Mouse (Mus musculus): ENCODE results near the gene Kifc1.

Gene Kifc1

DNA sequence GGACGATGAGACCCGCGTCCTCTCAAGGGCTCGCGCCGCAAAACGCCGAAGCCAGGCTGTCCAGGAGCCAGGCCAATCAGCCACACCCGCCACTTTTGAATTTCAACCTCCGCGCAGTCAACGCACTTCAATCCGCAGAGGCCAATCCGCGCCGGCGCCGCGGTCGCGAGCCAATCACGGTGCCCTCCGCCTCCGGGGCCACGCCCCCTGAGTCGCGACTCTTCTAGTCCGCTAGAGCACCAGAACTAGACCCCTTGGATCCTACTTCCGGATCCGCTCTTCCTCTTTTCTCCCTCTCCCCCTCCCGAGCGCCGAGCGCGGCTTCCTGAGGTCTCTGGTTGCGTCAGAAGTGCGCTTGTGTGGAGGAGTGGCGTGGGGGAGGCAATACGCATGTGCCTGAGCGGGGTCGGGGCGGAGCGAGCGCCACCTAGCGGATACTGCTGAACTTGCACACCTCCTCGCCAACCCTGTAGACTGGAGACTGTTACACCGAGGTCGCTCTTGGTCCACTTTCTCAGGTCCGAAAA, at the start of gene Kifc1:
Kifc1 (minus strand) TSS at position 129 of the 527 bp plus-strand sequence.
- peak; percentile 99 for DNase-seq (ENCODE audit: low read depth, low spot score)

DNA sequence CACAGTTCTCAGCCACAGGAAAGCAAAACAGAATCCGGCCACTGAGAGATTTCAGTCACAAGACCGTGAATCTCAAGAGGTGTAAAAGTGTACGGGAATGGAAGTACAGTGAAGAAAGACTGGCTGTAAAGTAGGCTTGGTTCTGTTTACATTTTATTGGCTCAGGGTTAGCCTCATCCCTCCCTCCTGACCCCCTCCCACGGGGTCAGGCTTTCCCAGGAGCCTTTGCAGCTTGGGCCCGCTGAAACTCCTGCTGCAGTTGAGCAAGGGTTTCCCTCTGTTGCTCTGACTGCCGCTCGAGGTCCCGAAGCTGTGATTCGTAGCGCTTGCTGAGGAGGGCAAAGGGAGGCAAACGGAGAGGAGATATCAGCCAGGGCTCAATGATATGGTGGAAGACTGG, 48.3 kb upstream of the Kifc1 start:
- DNase-seq (ENCODE audit: low read depth, low spot score): no peak

GRCm38 (mm10) chr17:33936993-33937392, 46.5 kb upstream of the Kifc1 start:
- DNase-seq (ENCODE audit: low read depth, low spot score): no peak

DNA sequence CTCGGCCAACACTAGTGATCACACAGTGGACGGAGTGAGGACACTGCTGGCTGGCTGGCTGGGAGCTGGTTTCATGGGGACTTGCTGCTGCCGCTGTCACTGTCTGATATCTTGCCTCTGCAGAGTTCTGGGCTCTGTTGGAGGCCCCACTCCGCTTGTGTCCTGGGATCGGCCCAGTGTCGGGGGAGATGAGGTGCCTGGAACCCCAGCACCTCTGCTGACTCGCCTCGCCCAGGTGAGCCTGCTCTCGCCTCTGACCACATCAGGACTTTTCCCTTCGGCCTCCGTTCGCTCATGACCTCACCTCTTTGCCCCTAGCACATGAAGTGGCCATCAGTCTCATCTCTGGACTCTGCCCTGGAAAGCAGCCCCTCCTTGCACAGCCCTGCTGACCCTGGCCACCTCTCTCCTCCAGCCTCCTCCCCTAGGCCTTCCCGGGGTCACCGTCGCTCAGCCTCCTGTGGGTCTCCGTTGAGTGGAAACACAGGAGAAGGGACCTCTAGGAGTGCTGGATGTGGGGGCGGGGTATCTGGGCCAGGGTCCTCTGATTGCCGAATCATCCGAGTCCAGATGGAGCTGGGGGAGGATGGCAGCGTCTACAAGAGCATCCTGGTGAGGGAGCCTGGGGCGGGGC, 45.1 kb upstream of the Kifc1 start:
- no peak for DNase-seq (ENCODE audit: low read depth, low spot score)

DNA sequence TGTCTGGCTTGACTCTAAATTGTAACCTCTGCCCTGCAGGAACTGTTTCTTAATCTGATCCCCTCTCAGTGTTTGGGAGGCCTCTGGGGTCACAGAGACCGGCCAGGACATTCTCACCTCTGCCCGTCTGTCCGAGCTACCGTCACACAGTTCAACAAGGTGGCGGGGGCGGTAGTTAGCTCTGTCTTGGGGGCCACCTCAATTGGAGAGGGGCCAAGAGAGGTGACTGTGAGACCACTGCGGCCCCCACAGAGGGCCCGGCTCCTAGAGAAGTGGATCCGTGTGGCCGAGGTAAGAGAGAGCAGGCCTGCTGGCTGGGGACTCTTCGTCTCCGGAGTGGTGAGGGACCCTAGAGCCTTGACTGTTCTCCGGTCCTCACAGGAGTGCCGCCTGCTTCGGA, 42.5 kb upstream of the Kifc1 start:
- DNase-seq (ENCODE audit: low read depth, low spot score): no peak

GRCm38 (mm10) chr17:33932448-33932847, 42.0 kb upstream of the Kifc1 start:
- no peak for DNase-seq (ENCODE audit: low read depth, low spot score)

GRCm38 (mm10) chr17:33931947-33932346, 41.5 kb upstream of the Kifc1 start:
- no peak for DNase-seq (ENCODE audit: low read depth, low spot score)

DNA sequence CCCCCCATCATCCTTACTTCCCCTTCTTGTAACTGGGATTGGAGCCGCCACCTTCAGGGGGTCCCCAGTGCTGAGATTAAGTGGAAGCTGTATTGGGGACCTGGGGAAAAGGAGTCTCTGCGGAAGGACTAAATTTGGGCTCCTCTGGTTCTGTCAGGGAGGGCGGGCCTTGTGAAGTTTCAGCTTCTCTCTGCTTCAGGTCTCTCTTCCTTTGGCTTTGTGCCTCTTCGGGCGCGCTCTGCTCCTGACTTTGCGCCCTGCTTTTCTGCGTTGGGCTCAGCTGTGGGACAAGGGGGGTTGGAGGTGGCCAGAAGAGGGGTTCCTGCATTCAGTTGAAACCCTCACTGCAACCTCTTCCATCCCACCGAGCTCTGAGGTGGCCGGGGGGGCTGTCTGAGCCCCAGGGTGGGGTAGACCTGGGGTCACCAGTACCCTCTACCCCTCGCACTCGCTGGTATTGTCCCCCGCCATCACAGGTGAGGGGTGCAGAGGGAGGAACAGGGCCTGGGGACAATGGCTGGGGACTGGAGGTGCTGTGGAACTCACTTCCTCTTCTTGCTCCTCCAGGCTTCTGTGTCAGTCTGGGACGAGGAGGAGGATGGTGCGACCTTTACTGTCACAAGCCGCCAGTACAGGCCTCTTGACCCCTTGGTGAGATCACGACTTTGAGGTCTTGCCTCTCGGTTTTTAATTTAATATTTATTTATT, 40.9 kb upstream of the Kifc1 start:
- no peak for DNase-seq (ENCODE audit: low read depth, low spot score)

- DNase-seq (ENCODE audit: low read depth, low spot score): no peak
Observed at GRCm38 (mm10) chr17:33930280-33931158, 40.1 kb upstream of the Kifc1 start.

DNA sequence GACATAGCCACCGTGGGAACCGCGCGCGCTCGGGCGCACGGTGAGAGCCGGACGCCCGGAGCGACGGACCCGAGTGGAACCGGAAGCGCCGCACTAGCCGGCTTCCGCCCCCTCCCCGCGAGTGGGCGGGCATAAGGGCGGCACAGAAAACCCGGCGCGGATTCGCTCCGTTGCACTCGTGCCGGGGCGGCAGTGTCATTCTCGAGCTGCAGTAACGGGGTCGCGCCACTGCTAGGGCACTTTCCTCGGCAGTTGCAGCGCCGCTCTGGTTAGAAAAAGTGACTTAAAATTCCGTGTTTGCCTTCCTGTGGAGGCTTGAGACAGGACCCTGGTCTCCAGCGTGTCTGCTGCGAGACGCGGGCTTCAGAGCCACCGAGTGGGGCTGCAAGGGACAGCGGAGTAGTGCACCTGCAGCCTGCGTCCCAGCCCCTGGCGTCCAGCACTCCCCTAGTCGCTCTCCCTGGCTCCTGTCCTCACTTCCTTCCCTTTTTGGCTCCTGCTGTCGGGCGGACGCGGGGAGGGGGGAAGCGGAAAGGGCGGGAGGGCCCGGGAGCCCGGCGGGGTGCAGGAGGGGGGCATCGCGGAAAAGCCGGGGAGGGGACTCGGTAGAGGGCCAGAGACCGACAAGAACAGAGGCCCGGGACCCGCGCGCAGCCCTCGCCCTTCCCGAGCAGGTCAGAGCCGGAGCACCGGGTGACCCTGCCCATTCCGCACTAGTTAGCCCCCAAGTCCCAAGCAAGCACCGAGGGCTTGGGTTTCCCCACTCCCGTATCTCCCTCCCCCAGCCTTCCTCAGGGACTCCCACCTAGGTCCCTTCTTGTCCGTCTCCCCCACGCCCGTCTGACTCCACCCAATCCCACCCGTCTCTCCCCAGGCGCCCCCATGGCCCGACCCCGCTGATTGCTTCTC, 39.2 kb upstream of the Kifc1 start, which contains the start of gene Rgl2:
Rgl2 (plus strand) TSS at position 173 of the 909 bp plus-strand sequence.
- DNase-seq (ENCODE audit: low read depth, low spot score): peak; percentile 91

- no peak for DNase-seq (ENCODE audit: low read depth, low spot score)
Observed at GRCm38 (mm10) chr17:33928251-33928947, 37.9 kb upstream of the Kifc1 start.

GRCm38 (mm10) chr17:33926207-33926932, 35.9 kb upstream of the Kifc1 start:
- no peak for DNase-seq (ENCODE audit: low read depth, low spot score)

GRCm38 (mm10) chr17:33925406-33926116, 35.1 kb upstream of the Kifc1 start:
- DNase-seq (ENCODE audit: low read depth, low spot score): no peak

DNA sequence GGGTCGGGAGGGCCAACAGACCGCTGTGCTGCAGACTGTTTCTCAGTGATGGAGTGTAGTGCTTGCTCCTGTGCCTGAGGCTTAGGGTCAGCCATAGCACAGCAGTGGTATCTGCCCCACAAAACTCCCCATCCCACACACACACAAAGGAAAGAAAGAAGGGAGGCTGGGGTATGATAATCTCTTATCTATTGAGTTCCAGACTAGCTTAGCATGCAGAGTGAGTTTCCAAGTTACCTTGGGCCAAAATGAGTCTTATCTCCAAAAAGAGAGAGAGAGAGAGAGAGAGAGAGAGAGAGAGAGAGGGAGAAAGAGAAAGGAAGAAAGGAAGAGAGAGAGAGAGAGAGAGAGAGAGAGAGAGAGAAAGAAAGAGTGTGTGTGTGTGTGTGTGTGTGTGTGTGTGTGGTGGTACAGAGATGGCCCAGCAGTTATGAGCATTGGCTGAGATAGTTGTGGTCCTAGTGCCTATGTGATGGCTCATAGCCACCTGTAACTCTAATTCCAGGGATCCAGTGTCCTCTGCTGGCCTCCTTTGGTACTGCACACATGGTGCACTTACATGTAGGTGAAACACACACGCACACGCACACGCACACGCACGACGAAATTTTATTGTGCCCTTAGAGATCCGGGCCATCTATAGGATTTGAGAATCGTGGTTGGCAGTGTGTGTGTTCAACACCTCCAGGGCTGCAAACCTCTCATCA, 34.3 kb upstream of the Kifc1 start:
- DNase-seq (ENCODE audit: low read depth, low spot score): no peak

DNA sequence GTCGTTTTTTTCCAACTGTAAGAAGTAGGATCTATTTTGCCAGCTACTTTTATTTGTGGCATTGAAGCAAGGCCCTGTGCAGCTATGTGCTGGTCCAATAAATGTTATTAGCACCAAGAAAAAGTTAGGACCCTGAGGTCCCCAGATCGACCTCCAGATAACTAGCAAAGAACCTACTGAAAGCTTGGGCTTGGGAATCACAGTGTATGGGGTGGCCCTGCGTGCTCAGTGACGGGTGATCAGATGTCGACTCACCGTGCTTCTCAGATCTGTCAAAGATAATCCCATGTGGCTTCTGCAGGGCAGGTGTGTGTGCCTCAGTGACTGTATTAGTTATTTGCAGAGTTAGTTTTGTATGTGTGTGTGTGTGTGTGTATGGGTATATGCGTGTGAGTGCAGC, 30.9 kb upstream of the Kifc1 start:
- no peak for DNase-seq (ENCODE audit: low read depth, low spot score)

- no peak for DNase-seq (ENCODE audit: low read depth, low spot score)
Observed at GRCm38 (mm10) chr17:33920282-33921097, 30.0 kb upstream of the Kifc1 start.
